Mouse (Mus musculus) forebrain, embryonic 11.5 days (tissue): ENCODE results near the gene Colgalt2. TPM values are rescaled to one million over a fixed set of nuclear protein-coding genes. Genes with fewer than 3 reads are reported as not detected.

ENCODE experiments used
- ATAC-seq: fragments of 200-750 bp; cut with Nextera tagmentation; replicated peaks from 2 replicates; pipeline ENCODE4 v1.8.0; 2017; ENCODE audit warnings: moderate TSS enrichment; ENCODE audit not compliant: low FRiP score
- DNase-seq: peaks from one replicate; pipeline ENCODE4 v3.0.0-alpha.2; 2017; ENCODE audit warnings: low spot score
- H3K27ac ChIP-seq: fragments of 300-500 bp; sonication (generic); 2 replicates; pipeline ENCODE4 v1.5.1; 2014; ENCODE audit warnings: low read depth, low read length
- H3K27me3 ChIP-seq: fragments of 300-500 bp; sonication (generic); 2 replicates; pipeline ENCODE4 v1.6.1; 2014; ENCODE audit warnings: mild to moderate bottlenecking, low read length, mixed read lengths; ENCODE audit not compliant: control insufficient read depth, insufficient read depth
- H3K36me3 ChIP-seq: fragments of 300-500 bp; sonication (generic); 2 replicates; pipeline ENCODE4 v1.6.1; 2014; ENCODE audit warnings: mild to moderate bottlenecking, low read length, moderate library complexity, mixed read lengths; ENCODE audit not compliant: control insufficient read depth, insufficient read depth
- H3K4me1 ChIP-seq: fragments of 300-500 bp; sonication (generic); replicated peaks from 2 replicates; pipeline ENCODE4 v1.6.1; 2014; ENCODE audit warnings: low read length, mixed read lengths; ENCODE audit not compliant: control insufficient read depth, insufficient read depth
- H3K4me2 ChIP-seq: fragments of 300-500 bp; sonication (generic); 2 replicates; pipeline ENCODE4 v1.6.1; 2014; ENCODE audit warnings: low read depth, mild to moderate bottlenecking, low read length, moderate library complexity, mixed read lengths; ENCODE audit not compliant: severe bottlenecking
- H3K4me3 ChIP-seq: fragments of 300-500 bp; sonication (generic); 2 replicates; pipeline ENCODE4 v1.5.1; 2014; ENCODE audit warnings: low read depth, low read length
- H3K9ac ChIP-seq: fragments of 300-500 bp; sonication (generic); 2 replicates; pipeline ENCODE4 v1.6.1; 2014; ENCODE audit warnings: low read length
- H3K9me3 ChIP-seq: fragments of 300-500 bp; sonication (generic); 2 replicates; pipeline ENCODE4 v1.6.1; 2016; ENCODE audit warnings: low read length, mixed read lengths; ENCODE audit not compliant: control insufficient read depth
- WGBS: fragments of 180-500 bp; shearing (Covaris S2); extraction: QIAGEN DNeasy Blood & Tissue Kit; methylation state at CpG from one replicate; pipeline ENCODE4 v1.1.7; 2014; 5-methylcytosine and 5-hydroxymethylcytosine counted together
- polyA plus RNA-seq: library from polyadenylated mRNA; unstranded; fragments of >200 nt; fragmentation: Nextera tagmentation; extraction: Ambion mirVana; gene quantifications from 2 replicates; pipeline ENCODE4 v1.2.1, GENCODE M21; 2014

Colgalt2 gene
- polyA plus RNA-seq, 1 experiment from 2014 or later: 2.2 TPM

- no peaks in the 10 kb centered on the region for H3K4me1 ChIP-seq
- no peak overlapping the region for H3K4me2 ChIP-seq
- H3K4me3 ChIP-seq: no peak overlapping the region
- H3K27ac ChIP-seq: no peak overlapping the region
- no peaks in the 10 kb centered on the region for H3K36me3 ChIP-seq
- 69% methylated on average over 5 of the region's 5 CpGs for WGBS
- ATAC-seq: no peak
- H3K9me3 ChIP-seq: no peaks in the 10 kb centered on the region
- no peak overlapping the region for H3K9ac ChIP-seq
- no peaks in the 10 kb centered on the region for H3K27me3 ChIP-seq
- DNase-seq: no peak
Measured at GRCm38 (mm10) chr1:152457596-152457995, 58.0 kb downstream of the Colgalt2 start.

DNA sequence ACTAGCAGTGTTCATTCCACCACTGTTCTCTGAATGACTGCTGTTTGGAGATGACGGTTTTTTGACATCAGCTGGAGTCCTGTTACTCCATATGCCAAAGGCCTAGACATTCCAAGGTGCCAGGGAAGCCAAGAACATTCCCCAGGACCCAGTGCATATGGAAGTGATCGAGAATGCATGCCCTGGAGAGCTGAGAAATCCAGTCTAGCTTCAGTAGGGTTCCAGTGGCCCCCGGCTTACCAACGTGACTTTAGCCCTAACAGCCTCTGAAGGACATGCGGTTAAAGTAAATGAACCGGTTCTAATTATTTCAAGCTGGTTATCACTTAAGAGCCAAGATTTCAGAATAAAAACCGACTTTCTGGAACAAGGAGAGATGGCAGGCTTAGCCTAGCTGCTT is 59.4 kb downstream of the Colgalt2 start:
- Histone ChIP-seq H3K27ac (no peak overlapping the region), H3K9me3 (no peaks in the 10 kb centered on the region), H3K9ac (no peak overlapping the region), H3K4me2 (no peak overlapping the region), H3K27me3 (no peaks in the 10 kb centered on the region), H3K36me3 (no peaks in the 10 kb centered on the region), H3K4me3 (no peak overlapping the region), H3K4me1 (no peaks in the 10 kb centered on the region)
- WGBS: 81% methylated on average over 7 of the region's 7 CpGs
- ATAC-seq (no peak), DNase-seq (no peak)

DNA sequence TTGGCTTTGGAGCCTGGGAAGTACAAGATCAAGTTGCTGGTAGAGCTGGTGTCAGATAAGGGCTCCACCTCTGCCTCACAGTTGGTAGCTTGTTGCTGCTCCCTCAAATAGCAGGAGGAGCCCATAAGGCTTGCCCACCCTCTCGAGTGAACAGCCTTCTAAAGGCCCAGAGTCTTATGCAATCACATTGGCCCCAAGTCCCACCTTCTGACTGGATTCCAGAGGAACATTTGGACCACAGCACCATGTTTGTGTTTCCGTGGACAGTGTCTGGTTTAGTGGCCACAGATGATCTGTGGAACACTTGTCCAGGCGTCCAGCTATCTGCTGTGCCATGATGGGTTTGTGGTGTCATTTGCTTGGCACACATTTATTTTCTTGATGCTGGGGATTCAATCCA is 61.3 kb downstream of the Colgalt2 start:
- Histone ChIP-seq H3K9ac (no peak overlapping the region), H3K4me3 (no peak overlapping the region), H3K27me3 (no peaks in the 10 kb centered on the region), H3K9me3 (no peaks in the 10 kb centered on the region), H3K4me1 (no peaks in the 10 kb centered on the region), H3K4me2 (no peak overlapping the region), H3K27ac (no peak overlapping the region), H3K36me3 (no peaks in the 10 kb centered on the region)
- WGBS: 80% methylated on average over 3 of the region's 3 CpGs
- DNase-seq (no peak), ATAC-seq (no peak)

- Histone ChIP-seq H3K36me3 (no peaks in the 10 kb centered on the region), H3K27me3 (no peaks in the 10 kb centered on the region), H3K4me1 (no peaks in the 10 kb centered on the region), H3K4me2 (no peak overlapping the region), H3K4me3 (no peak overlapping the region), H3K9me3 (no peaks in the 10 kb centered on the region), H3K9ac (no peak overlapping the region), H3K27ac (no peak overlapping the region)
- 67% methylated on average over 3 of the region's 3 CpGs for WGBS
- no peak for DNase-seq
- no peak for ATAC-seq
Measured at GRCm38 (mm10) chr1:152461814-152462213, 62.2 kb downstream of the Colgalt2 start.

- Histone ChIP-seq H3K4me2 (no peak overlapping the region), H3K4me3 (no peak overlapping the region), H3K4me1 (no peaks in the 10 kb centered on the region), H3K9ac (no peak overlapping the region), H3K27ac (peak overlapping the region; percentile 46; the same call in 1 of the 2 replicates), H3K9me3 (no peaks in the 10 kb centered on the region), H3K36me3 (no peaks in the 10 kb centered on the region), H3K27me3 (no peaks in the 10 kb centered on the region)
- WGBS: 88% methylated on average over 7 of the region's 7 CpGs
- no peak for DNase-seq
- ATAC-seq: no peak
Measured at GRCm38 (mm10) chr1:152462348-152462747, 62.7 kb downstream of the Colgalt2 start.

DNA sequence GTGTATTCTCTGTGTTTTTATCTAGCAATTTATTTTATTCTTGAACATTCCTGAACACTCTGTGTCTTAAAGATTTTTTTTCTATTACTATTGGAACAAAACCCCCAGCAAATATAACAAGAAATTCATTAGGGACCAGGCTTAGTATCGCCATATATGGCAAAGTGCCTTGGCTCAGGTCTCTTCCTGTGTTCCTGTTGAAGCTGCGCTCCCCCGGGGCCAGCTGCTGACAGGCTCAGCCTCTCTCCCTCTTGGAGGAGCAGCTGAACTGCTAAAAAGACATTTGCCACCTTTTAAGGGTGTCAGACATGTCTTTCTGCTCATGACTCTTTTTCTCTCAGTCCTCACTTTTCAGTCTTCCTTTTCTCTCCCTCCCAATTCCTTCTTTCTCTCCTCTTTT is 66.7 kb downstream of the Colgalt2 start:
- ATAC-seq (no peak), DNase-seq (no peak)
- Histone ChIP-seq H3K36me3 (no peaks in the 10 kb centered on the region), H3K4me1 (no peaks in the 10 kb centered on the region), H3K9ac (no peak overlapping the region), H3K27ac (no peak overlapping the region), H3K27me3 (no peaks in the 10 kb centered on the region), H3K4me2 (no peak overlapping the region), H3K9me3 (no peaks in the 10 kb centered on the region), H3K4me3 (no peak overlapping the region)
- WGBS: 62% methylated on average over 3 of the region's 3 CpGs

DNA sequence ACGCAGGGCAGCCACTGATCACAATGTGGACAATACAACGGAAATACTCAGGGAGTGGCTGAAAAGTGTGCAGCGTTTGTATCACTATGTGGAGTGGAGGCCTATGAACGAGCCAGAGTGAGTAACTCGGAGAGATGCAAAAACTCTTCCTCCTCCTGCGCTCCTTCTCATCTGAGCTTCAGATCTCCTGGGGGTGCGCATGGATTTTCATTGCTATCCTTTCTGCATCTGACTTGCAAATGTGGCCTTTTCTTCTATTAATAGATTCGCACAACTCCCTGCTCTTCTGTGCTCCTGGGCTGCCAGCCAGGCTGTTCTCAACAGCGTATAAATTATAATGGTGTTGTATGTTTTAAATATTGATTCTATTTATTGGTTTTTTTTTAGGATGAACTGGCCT is 68.8 kb downstream of the Colgalt2 start:
- H3K4me1 ChIP-seq: no peaks in the 10 kb centered on the region
- no peak overlapping the region for H3K4me2 ChIP-seq
- no peak for DNase-seq

GRCm38 (mm10) chr1:152476126-152476525 is 76.5 kb downstream of the Colgalt2 start:
- H3K9ac ChIP-seq: no peak overlapping the region
- H3K27me3 ChIP-seq: no peaks in the 10 kb centered on the region
- DNase-seq (no peak), ATAC-seq (no peak)
- no peak overlapping the region for H3K4me2 ChIP-seq
- H3K4me1 ChIP-seq: no peaks in the 10 kb centered on the region
- H3K9me3 ChIP-seq: no peaks in the 10 kb centered on the region
- H3K36me3 ChIP-seq: no peaks in the 10 kb centered on the region
- H3K27ac ChIP-seq: no peak overlapping the region
- WGBS: 84% methylated on average over 4 of the region's 4 CpGs
- H3K4me3 ChIP-seq: no peak overlapping the region

More for the DNA sequence above, 68.8 kb downstream of the Colgalt2 start:
- Histone ChIP-seq H3K4me3 (no peak overlapping the region), H3K9ac (no peak overlapping the region), H3K27ac (no peak overlapping the region), H3K27me3 (no peaks in the 10 kb centered on the region), H3K36me3 (no peaks in the 10 kb centered on the region), H3K9me3 (no peaks in the 10 kb centered on the region)
- no peak for ATAC-seq
- 84% methylated on average over 9 of the region's 9 CpGs for WGBS

GRCm38 (mm10) chr1:152490842-152491241 is 91.2 kb downstream of the Colgalt2 start:
- ATAC-seq (no peak), DNase-seq (no peak)
- Histone ChIP-seq H3K27me3 (no peaks in the 10 kb centered on the region), H3K27ac (no peak overlapping the region), H3K9ac (no peak overlapping the region), H3K4me3 (no peak overlapping the region), H3K4me1 (no peaks in the 10 kb centered on the region), H3K36me3 (no peaks in the 10 kb centered on the region), H3K4me2 (no peak overlapping the region), H3K9me3 (no peaks in the 10 kb centered on the region)
- 90% methylated on average over 1 of the region's 1 CpGs for WGBS
